Mouse (Mus musculus): Measurements from ENCODE around the gene Dnmt3l.
"Not testable (repeated sequence)": the region's sequence is repeated elsewhere in the genome, so short reads cannot be mapped to it uniquely, and the experiment has no call there.

The Dnmt3l gene

GRCm38 (mm10) chr10:78085711-78086110 lies 44.0 kb downstream of the Dnmt3l start:
- H3K36me3 ChIP-seq (ENCODE audit: control insufficient read depth, insufficient read depth, low read length, poor library complexity, severe bottlenecking), result no peaks in the 10 kb centered on the region
- DNase-seq (ENCODE audit: low read depth, low spot score), result peak; percentile 60
- no peaks in the 10 kb centered on the region for H3K27me3 ChIP-seq (ENCODE audit: control insufficient read depth, insufficient read depth, low read length, poor library complexity, severe bottlenecking)

DNA sequence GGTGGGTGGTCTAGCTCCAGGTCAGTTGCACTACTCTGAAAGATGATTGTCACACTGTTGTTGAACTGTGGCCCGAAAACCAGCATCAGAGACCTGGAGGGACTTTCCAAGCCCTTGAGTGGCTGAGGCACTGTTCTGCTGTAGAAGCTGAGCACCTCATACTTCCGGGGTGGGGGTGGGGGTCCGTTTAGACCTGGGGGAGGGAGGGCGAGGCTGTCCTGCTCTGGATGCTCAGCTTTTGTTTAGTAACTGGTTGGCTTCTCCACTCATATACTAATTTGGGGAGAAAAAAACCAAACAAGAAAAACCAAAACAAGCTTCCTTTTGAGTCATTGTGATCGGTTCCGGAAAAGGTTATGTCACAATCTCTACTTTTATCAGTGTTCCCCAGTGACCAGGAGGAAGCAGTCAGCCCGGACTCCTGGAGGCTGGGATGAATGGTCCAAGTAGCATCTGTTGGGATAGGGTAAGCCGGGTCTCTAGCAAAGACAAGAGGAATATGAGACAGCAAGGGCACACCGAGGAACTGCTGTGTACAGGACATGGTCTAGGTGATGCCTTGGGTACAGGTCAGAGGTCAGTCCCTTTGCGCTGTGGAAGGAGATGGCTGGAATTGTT lies 44.8 kb downstream of the Dnmt3l start:
- no peaks in the 10 kb centered on the region for H3K27me3 ChIP-seq (ENCODE audit: control insufficient read depth, insufficient read depth, low read length, poor library complexity, severe bottlenecking)
- H3K36me3 ChIP-seq (ENCODE audit: control insufficient read depth, insufficient read depth, low read length, poor library complexity, severe bottlenecking), result no peaks in the 10 kb centered on the region
- DNase-seq (ENCODE audit: low read depth, low spot score), result peak; percentile 87

DNA sequence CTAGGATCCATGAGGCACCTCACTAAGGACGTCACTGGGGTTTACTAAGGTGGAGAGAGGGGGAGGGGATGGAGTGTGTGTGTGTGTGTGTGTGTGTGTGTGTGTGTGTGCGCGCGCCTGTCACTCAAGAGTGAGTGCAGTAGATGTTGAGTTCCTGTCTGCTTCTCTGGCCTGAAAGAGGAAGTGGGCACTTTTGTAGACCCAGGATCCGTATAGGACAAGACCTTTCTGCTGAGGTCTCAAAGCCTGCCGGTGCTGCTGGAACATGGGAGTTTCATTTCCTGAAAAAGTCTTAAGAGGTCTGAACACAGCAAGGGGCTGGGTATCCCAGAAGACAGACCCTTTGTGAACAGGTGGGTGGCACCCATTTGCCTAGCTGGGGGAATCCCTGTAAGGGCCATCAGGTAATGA lies 45.4 kb downstream of the Dnmt3l start:
- peak; percentile 94 for DNase-seq (ENCODE audit: low read depth, low spot score)
- no peaks in the 10 kb centered on the region for H3K27me3 ChIP-seq (ENCODE audit: control insufficient read depth, insufficient read depth, low read length, poor library complexity, severe bottlenecking)
- no peaks in the 10 kb centered on the region for H3K36me3 ChIP-seq (ENCODE audit: control insufficient read depth, insufficient read depth, low read length, poor library complexity, severe bottlenecking)

DNA sequence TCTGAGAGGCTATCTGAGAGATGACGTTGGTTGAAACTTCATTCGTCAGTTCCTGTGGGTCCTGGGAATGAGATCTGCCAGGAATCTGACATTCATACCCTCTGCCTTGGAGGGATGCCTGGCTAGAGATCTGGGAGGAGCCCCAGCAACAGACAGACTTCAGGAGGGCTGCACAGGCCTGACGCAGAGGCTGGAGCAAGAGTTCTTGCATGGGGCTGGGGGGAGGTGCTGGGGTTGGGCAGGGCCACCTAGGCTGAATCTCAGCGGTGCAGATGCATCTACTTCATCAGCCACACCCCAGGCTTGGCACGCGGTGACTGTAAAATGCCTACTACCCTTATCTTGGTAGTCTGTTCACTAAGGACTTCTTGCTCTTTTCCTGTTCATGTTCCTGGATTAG lies 48.5 kb downstream of the Dnmt3l start:
- no peaks in the 10 kb centered on the region for H3K36me3 ChIP-seq (ENCODE audit: control insufficient read depth, insufficient read depth, low read length, poor library complexity, severe bottlenecking)
- peak; percentile 67 for DNase-seq (ENCODE audit: low read depth, low spot score)
- H3K27me3 ChIP-seq (ENCODE audit: control insufficient read depth, insufficient read depth, low read length, poor library complexity, severe bottlenecking), result no peaks in the 10 kb centered on the region

- DNase-seq (ENCODE audit: low read depth, low spot score), result no peak
- Histone ChIP-seq H3K36me3 (ENCODE audit: control insufficient read depth, insufficient read depth, low read length, poor library complexity, severe bottlenecking) (no peaks in the 10 kb centered on the region), H3K27me3 (ENCODE audit: control insufficient read depth, insufficient read depth, low read length, poor library complexity, severe bottlenecking) (no peaks in the 10 kb centered on the region)
These were observed 49.2 kb downstream of the Dnmt3l start for GRCm38 (mm10) chr10:78090706-78091491.

DNA sequence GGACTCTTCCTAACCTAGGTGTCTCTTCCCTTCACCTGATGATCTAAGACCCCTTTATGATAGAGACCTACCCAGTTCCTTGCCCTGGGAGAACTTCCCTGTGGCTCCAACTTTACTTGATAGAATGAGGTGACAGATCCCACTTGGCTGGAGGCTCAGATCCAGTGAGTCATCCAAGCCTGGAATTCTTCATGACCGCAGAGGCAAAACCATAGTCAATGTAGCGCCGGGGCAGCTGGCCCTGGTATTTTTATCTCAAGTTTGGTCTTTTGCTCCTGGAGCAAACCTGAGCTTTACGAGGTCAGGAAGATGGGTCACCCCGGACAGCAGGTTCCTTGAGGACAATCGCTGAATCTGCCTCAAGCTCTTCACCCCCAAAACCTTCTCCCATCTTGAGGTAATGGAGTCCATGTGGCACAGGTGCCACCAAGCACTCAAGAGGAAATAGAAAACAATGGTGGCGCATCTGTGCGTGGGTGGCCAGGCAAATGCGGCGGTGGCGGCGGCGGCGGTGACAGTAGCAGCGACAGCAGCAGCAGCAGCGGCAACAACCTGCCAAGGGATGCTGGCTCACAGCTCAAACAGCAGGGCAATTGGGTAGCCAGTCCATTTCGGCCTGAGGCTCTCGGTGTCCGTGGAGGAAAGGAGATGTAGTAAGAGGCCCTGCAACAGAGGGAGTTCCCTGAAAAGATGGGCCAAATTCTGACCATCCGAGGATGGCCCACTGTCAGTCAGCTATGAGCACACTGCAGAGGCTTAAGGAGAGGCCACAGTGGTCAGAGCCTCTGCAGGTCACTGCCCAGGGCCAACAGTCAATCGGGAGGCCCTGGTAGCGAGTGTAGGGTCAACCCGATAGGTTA lies 50.3 kb downstream of the Dnmt3l start:
- no peaks in the 10 kb centered on the region for H3K27me3 ChIP-seq (ENCODE audit: control insufficient read depth, insufficient read depth, low read length, poor library complexity, severe bottlenecking)
- H3K36me3 ChIP-seq (ENCODE audit: control insufficient read depth, insufficient read depth, low read length, poor library complexity, severe bottlenecking), result no peaks in the 10 kb centered on the region
- DNase-seq (ENCODE audit: low read depth, low spot score), result peak; percentile 80

GRCm38 (mm10) chr10:78092725-78093029 lies 50.9 kb downstream of the Dnmt3l start:
- Histone ChIP-seq H3K27me3 (ENCODE audit: control insufficient read depth, insufficient read depth, low read length, poor library complexity, severe bottlenecking) (no peaks in the 10 kb centered on the region), H3K36me3 (ENCODE audit: control insufficient read depth, insufficient read depth, low read length, poor library complexity, severe bottlenecking) (no peaks in the 10 kb centered on the region)
- DNase-seq (ENCODE audit: low read depth, low spot score), result peak; percentile 97

DNA sequence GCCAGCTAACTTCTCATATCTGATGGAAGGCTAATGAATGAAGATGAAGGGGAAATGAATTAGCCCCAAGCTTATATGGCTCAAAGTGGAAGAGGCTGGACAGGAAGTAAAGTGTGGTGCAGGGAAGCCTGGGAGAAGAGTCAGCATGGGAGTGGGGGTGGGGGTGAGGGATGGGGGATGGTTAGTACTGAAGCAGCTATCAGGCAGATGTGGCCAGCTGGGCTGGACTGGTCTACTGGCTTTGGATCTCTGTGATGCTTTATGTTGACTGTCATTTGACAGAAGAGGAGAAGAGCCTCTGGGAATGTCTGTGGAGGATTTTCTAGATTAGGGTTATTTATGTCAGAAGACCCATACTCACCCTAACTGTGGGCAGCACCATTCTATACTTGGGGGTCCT lies 53.5 kb downstream of the Dnmt3l start:
- Histone ChIP-seq H3K36me3 (ENCODE audit: control insufficient read depth, insufficient read depth, low read length, poor library complexity, severe bottlenecking) (no peaks in the 10 kb centered on the region), H3K27me3 (ENCODE audit: control insufficient read depth, insufficient read depth, low read length, poor library complexity, severe bottlenecking) (no peaks in the 10 kb centered on the region)

GRCm38 (mm10) chr10:78095954-78096931 lies 54.5 kb downstream of the Dnmt3l start:
- no peak for DNase-seq (ENCODE audit: low read depth, low spot score)
- Histone ChIP-seq H3K36me3 (ENCODE audit: control insufficient read depth, insufficient read depth, low read length, poor library complexity, severe bottlenecking) (no peaks in the 10 kb centered on the region), H3K27me3 (ENCODE audit: control insufficient read depth, insufficient read depth, low read length, poor library complexity, severe bottlenecking) (no peaks in the 10 kb centered on the region)

More for the DNA sequence above, 53.5 kb downstream of the Dnmt3l start:
- DNase-seq (ENCODE audit: low read depth, low spot score), result no peak

DNA sequence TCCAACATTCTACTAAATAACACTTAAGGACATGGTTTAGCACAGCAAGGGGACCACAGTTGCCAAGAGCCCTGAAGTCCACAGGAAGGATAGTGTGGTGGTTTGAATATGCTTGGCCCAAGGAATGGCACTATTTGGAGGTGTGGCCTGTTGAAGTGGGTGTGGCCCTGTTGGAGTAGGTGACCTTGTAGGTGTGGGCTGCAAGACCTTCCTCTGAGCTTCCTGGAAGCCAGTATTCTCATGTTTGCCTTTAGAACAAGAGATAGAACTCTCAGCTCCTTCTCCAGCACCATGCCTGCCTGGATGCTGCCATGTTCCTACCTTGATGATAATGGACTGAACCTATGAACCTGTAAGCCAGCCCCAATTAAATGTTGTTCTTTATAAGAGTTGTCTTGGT lies 58.1 kb downstream of the Dnmt3l start:
- not testable (repeated sequence) for H3K27me3 ChIP-seq (ENCODE audit: control insufficient read depth, insufficient read depth, low read length, poor library complexity, severe bottlenecking); DNase-seq (ENCODE audit: low read depth, low spot score); H3K36me3 ChIP-seq (ENCODE audit: control insufficient read depth, insufficient read depth, low read length, poor library complexity, severe bottlenecking)

DNA sequence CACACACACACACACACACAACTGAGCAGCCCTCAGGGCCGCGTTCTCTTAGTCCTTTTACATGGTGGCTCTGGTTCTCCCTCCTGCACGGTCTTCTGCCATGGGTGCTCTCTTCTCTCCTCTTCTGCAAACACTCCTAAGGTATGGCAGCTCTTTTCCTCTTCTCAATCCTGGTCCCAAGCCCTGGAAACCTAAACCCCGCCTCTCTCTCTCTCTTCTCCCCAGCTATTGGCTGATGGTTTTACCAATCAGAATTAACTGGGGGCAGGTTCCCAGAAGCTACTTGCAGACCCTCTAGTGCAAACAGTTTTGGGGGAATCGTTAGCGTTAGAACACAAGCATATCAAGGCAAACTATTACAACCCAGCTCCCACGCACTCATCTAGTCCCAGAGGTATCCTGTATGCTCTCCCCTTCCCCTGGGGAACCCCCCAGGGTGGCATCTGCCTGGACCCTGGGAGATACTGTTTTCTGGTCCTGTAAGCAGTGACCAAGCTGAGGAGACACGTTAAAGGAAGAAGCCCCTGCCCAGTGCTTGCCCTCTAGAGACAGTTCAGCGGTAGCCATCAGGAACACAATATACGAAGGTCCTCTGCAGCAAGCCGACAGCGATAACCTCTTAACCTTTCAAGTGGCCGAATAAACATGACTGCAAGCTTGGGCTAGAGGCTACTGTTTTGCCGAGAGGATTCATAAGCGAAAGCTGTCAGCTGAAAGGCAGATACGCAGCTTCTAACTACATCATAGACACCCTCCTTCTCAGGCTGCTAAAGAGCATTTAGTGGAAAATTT lies 59.4 kb downstream of the Dnmt3l start:
- DNase-seq (ENCODE audit: low read depth, low spot score), result no peak
- Histone ChIP-seq H3K36me3 (ENCODE audit: control insufficient read depth, insufficient read depth, low read length, poor library complexity, severe bottlenecking) (no peaks in the 10 kb centered on the region), H3K27me3 (ENCODE audit: control insufficient read depth, insufficient read depth, low read length, poor library complexity, severe bottlenecking) (no peaks in the 10 kb centered on the region)

DNA sequence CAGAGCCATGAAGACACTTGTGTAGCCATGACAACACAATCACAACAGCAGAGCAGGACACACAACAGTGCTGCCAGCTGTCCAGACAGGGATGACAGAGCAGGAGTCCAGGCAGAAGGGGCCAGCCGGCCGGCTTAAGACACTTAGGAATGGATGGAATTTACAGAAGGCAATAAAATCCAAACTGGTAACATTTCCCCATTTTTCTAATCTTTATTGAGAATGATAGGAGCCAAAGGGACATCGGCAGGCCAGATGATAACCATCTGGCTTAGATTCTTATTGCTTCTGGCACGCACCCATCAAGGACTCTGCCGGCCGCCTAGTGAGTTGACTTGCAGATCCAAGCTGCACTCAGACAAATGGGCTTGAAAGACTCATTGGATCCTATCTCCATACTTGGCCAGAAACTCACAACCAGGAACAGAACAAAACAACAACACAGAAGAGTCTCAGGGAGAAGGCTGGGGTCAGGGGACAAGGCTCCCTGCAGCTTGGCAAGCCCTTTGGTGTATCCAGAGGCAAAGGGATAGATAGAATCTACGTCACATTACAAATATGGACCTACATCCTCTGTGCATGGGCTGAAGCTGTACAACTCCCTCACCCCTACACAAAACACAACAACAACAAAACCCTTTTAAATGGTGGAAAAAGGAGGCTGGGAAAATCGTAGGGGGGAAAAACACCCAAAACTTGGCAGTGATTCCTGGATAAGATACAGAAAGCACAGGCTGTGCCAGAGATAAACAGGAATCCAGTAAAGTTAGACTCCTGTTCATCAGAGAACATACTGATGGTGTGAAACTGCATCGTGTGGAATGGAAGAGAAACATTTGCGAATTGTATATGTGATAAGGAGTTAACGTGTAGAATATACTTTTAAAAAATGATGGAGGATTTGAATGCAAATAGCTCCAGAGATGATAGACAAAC lies 63.1 kb downstream of the Dnmt3l start:
- Histone ChIP-seq H3K27me3 (ENCODE audit: control insufficient read depth, insufficient read depth, low read length, poor library complexity, severe bottlenecking) (no peaks in the 10 kb centered on the region), H3K36me3 (ENCODE audit: control insufficient read depth, insufficient read depth, low read length, poor library complexity, severe bottlenecking) (no peaks in the 10 kb centered on the region)
- no peak for DNase-seq (ENCODE audit: low read depth, low spot score)

DNA sequence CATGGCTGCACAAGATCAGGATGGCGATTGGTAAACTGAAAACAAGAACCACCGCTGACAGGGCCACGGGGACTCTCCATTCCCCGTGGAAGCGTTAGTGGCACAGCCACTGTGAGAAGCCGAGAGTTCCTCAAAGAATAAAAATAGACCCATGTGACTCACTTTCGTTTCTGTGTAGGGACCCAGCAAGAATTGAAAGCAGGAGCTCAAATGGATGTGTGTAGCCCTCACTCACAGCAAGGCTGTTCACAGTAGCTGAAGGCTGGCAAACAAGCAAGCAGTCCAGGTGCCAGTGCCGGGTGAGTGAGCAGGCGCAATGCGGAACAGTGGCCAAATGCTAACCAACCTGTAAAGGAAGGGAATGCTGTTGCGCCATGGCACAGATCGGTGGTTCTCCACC lies 63.8 kb downstream of the Dnmt3l start:
- H3K27me3 ChIP-seq (ENCODE audit: control insufficient read depth, insufficient read depth, low read length, poor library complexity, severe bottlenecking), result no peaks in the 10 kb centered on the region
- peak; percentile 71 for DNase-seq (ENCODE audit: low read depth, low spot score)
- H3K36me3 ChIP-seq (ENCODE audit: control insufficient read depth, insufficient read depth, low read length, poor library complexity, severe bottlenecking), result no peaks in the 10 kb centered on the region
